Mouse (Mus musculus): ENCODE data around the gene Pdzrn4. TPM values are rescaled to one million over a fixed set of nuclear protein-coding genes. Genes with fewer than 3 reads are reported as not detected.

Pdzrn4 gene
- polyA plus RNA-seq, 1 experiment from 2014 or later: 14.4 TPM

- no peaks in the 10 kb centered on the region for H3K36me3 ChIP-seq (ENCODE audit: control insufficient read depth, insufficient read depth, low read length)
- H3K4me1 ChIP-seq (ENCODE audit: control insufficient read depth, insufficient read depth, low read length): peaks cover 7% of the 10 kb centered on the region
- no peak overlapping the region for H3K4me2 ChIP-seq (ENCODE audit: low read depth)
- H3K27ac ChIP-seq (ENCODE audit: low read depth, low read length): no peak overlapping the region
- WGBS: 43% methylated on average over 19 of the region's 19 CpGs
- ATAC-seq (ENCODE audit: insufficient read depth, low FRiP score, low TSS enrichment) (no peak), DNase-seq (ENCODE audit: low spot score) (peak; percentile 37)
- H3K9me3 ChIP-seq (ENCODE audit: control insufficient read depth, low read length): no peaks in the 10 kb centered on the region
- no peak overlapping the region for H3K4me3 ChIP-seq (ENCODE audit: low read depth, low read length)
- no peak overlapping the region for H3K9ac ChIP-seq (ENCODE audit: low read length)
- H3K27me3 ChIP-seq (ENCODE audit: control insufficient read depth, insufficient read depth, low read length): no peaks in the 10 kb centered on the region
These were observed 124.1 kb downstream of the Pdzrn4 start for GRCm38 (mm10) chr15:92520677-92521225.

- Histone ChIP-seq H3K27ac (ENCODE audit: low read depth, low read length) (no peak overlapping the region), H3K4me3 (ENCODE audit: low read depth, low read length) (no peak overlapping the region), H3K36me3 (ENCODE audit: control insufficient read depth, insufficient read depth, low read length) (no peaks in the 10 kb centered on the region), H3K27me3 (ENCODE audit: control insufficient read depth, insufficient read depth, low read length) (no peaks in the 10 kb centered on the region), H3K9ac (ENCODE audit: low read length) (no peak overlapping the region), H3K4me1 (ENCODE audit: control insufficient read depth, insufficient read depth, low read length) (peaks cover 7% of the 10 kb centered on the region), H3K4me2 (ENCODE audit: low read depth) (no peak overlapping the region), H3K9me3 (ENCODE audit: control insufficient read depth, low read length) (no peaks in the 10 kb centered on the region)
- no peak for DNase-seq (ENCODE audit: low spot score)
- 25% methylated on average over 7 of the region's 7 CpGs for WGBS
- ATAC-seq (ENCODE audit: insufficient read depth, low FRiP score, low TSS enrichment): no peak
These were observed 125.0 kb downstream of the Pdzrn4 start for GRCm38 (mm10) chr15:92521686-92522085.

- H3K9me3 ChIP-seq (ENCODE audit: control insufficient read depth, low read length): no peaks in the 10 kb centered on the region
- H3K27ac ChIP-seq (ENCODE audit: low read depth, low read length): no peak overlapping the region
- H3K9ac ChIP-seq (ENCODE audit: low read length): no peak overlapping the region
- no peak overlapping the region for H3K4me3 ChIP-seq (ENCODE audit: low read depth, low read length)
- H3K4me1 ChIP-seq (ENCODE audit: control insufficient read depth, insufficient read depth, low read length): peaks cover 7% of the 10 kb centered on the region
- ATAC-seq (ENCODE audit: insufficient read depth, low FRiP score, low TSS enrichment): peak; percentile 61; the same call in 1 of the 2 replicates
- H3K27me3 ChIP-seq (ENCODE audit: control insufficient read depth, insufficient read depth, low read length): no peaks in the 10 kb centered on the region
- no peaks in the 10 kb centered on the region for H3K36me3 ChIP-seq (ENCODE audit: control insufficient read depth, insufficient read depth, low read length)
- H3K4me2 ChIP-seq (ENCODE audit: low read depth): no peak overlapping the region
- peak; percentile 19 for DNase-seq (ENCODE audit: low spot score)
- WGBS: 27% methylated on average over 2 of the region's 2 CpGs
These were observed 128.2 kb downstream of the Pdzrn4 start for GRCm38 (mm10) chr15:92524917-92525316.

- Histone ChIP-seq H3K36me3 (ENCODE audit: control insufficient read depth, insufficient read depth, low read length) (no peaks in the 10 kb centered on the region), H3K27ac (ENCODE audit: low read depth, low read length) (no peak overlapping the region), H3K4me3 (ENCODE audit: low read depth, low read length) (no peak overlapping the region), H3K9me3 (ENCODE audit: control insufficient read depth, low read length) (no peaks in the 10 kb centered on the region), H3K9ac (ENCODE audit: low read length) (no peak overlapping the region), H3K27me3 (ENCODE audit: control insufficient read depth, insufficient read depth, low read length) (no peaks in the 10 kb centered on the region), H3K4me2 (ENCODE audit: low read depth) (no peak overlapping the region), H3K4me1 (ENCODE audit: control insufficient read depth, insufficient read depth, low read length) (peaks cover 6% of the 10 kb centered on the region)
- 75% methylated on average over 9 of the region's 9 CpGs for WGBS
- DNase-seq (ENCODE audit: low spot score) (no peak), ATAC-seq (ENCODE audit: insufficient read depth, low FRiP score, low TSS enrichment) (peak; percentile 45; the same call in 1 of the 2 replicates)
These were observed 128.7 kb downstream of the Pdzrn4 start for GRCm38 (mm10) chr15:92525416-92525815.

- Histone ChIP-seq H3K9ac (ENCODE audit: low read length) (no peak overlapping the region), H3K36me3 (ENCODE audit: control insufficient read depth, insufficient read depth, low read length) (no peaks in the 10 kb centered on the region), H3K4me3 (ENCODE audit: low read depth, low read length) (no peak overlapping the region), H3K4me1 (ENCODE audit: control insufficient read depth, insufficient read depth, low read length) (peaks cover 4% of the 10 kb centered on the region), H3K27me3 (ENCODE audit: control insufficient read depth, insufficient read depth, low read length) (no peaks in the 10 kb centered on the region), H3K4me2 (ENCODE audit: low read depth) (no peak overlapping the region), H3K9me3 (ENCODE audit: control insufficient read depth, low read length) (no peaks in the 10 kb centered on the region), H3K27ac (ENCODE audit: low read depth, low read length) (no peak overlapping the region)
- ATAC-seq (ENCODE audit: insufficient read depth, low FRiP score, low TSS enrichment) (no peak), DNase-seq (ENCODE audit: low spot score) (peak; percentile 32)
- 68% methylated on average over 4 of the region's 4 CpGs for whole genome bisulfite sequencing
These were observed 130.1 kb downstream of the Pdzrn4 start for GRCm38 (mm10) chr15:92526731-92527130.

- Histone ChIP-seq H3K36me3 (ENCODE audit: control insufficient read depth, insufficient read depth, low read length) (no peaks in the 10 kb centered on the region), H3K9ac (ENCODE audit: low read length) (no peak overlapping the region), H3K27ac (ENCODE audit: low read depth, low read length) (no peak overlapping the region), H3K4me2 (ENCODE audit: low read depth) (no peak overlapping the region), H3K9me3 (ENCODE audit: control insufficient read depth, low read length) (no peaks in the 10 kb centered on the region), H3K27me3 (ENCODE audit: control insufficient read depth, insufficient read depth, low read length) (no peaks in the 10 kb centered on the region), H3K4me1 (ENCODE audit: control insufficient read depth, insufficient read depth, low read length) (no peaks in the 10 kb centered on the region), H3K4me3 (ENCODE audit: low read depth, low read length) (no peak overlapping the region)
- ATAC-seq (ENCODE audit: insufficient read depth, low FRiP score, low TSS enrichment) (no peak), DNase-seq (ENCODE audit: low spot score) (no peak)
- 9% methylated on average over 1 of the region's 1 CpGs for WGBS
These were observed 146.6 kb downstream of the Pdzrn4 start for GRCm38 (mm10) chr15:92543252-92543651.

GRCm38 (mm10) chr15:92547294-92547911 is 150.7 kb downstream of the Pdzrn4 start:
- Histone ChIP-seq H3K4me3 (ENCODE audit: low read depth, low read length) (no peak overlapping the region), H3K9me3 (ENCODE audit: control insufficient read depth, low read length) (no peaks in the 10 kb centered on the region), H3K9ac (ENCODE audit: low read length) (no peak overlapping the region), H3K27me3 (ENCODE audit: control insufficient read depth, insufficient read depth, low read length) (no peaks in the 10 kb centered on the region), H3K4me1 (ENCODE audit: control insufficient read depth, insufficient read depth, low read length) (no peaks in the 10 kb centered on the region), H3K27ac (ENCODE audit: low read depth, low read length) (no peak overlapping the region), H3K36me3 (ENCODE audit: control insufficient read depth, insufficient read depth, low read length) (no peaks in the 10 kb centered on the region), H3K4me2 (ENCODE audit: low read depth) (no peak overlapping the region)
- WGBS: 52% methylated on average over 9 of the region's 9 CpGs
- DNase-seq (ENCODE audit: low spot score) (no peak), ATAC-seq (ENCODE audit: insufficient read depth, low FRiP score, low TSS enrichment) (no peak)

- Histone ChIP-seq H3K4me3 (ENCODE audit: low read depth, low read length) (no peak overlapping the region), H3K9me3 (ENCODE audit: control insufficient read depth, low read length) (no peaks in the 10 kb centered on the region), H3K4me2 (ENCODE audit: low read depth) (no peak overlapping the region), H3K27me3 (ENCODE audit: control insufficient read depth, insufficient read depth, low read length) (no peaks in the 10 kb centered on the region), H3K27ac (ENCODE audit: low read depth, low read length) (no peak overlapping the region), H3K9ac (ENCODE audit: low read length) (no peak overlapping the region), H3K36me3 (ENCODE audit: control insufficient read depth, insufficient read depth, low read length) (no peaks in the 10 kb centered on the region; the same call in 1 of the 2 replicates), H3K4me1 (ENCODE audit: control insufficient read depth, insufficient read depth, low read length) (no peaks in the 10 kb centered on the region)
- no peak for DNase-seq (ENCODE audit: low spot score)
- WGBS: 75% methylated on average over 7 of the region's 7 CpGs
- ATAC-seq (ENCODE audit: insufficient read depth, low FRiP score, low TSS enrichment): no peak
These were observed 158.4 kb downstream of the Pdzrn4 start for GRCm38 (mm10) chr15:92555012-92555574.

- Histone ChIP-seq H3K36me3 (ENCODE audit: control insufficient read depth, insufficient read depth, low read length) (no peaks in the 10 kb centered on the region; the same call in 1 of the 2 replicates), H3K4me1 (ENCODE audit: control insufficient read depth, insufficient read depth, low read length) (no peaks in the 10 kb centered on the region), H3K9me3 (ENCODE audit: control insufficient read depth, low read length) (no peaks in the 10 kb centered on the region), H3K4me3 (ENCODE audit: low read depth, low read length) (no peak overlapping the region), H3K4me2 (ENCODE audit: low read depth) (no peak overlapping the region), H3K9ac (ENCODE audit: low read length) (no peak overlapping the region), H3K27me3 (ENCODE audit: control insufficient read depth, insufficient read depth, low read length) (no peaks in the 10 kb centered on the region), H3K27ac (ENCODE audit: low read depth, low read length) (no peak overlapping the region)
- DNase-seq (ENCODE audit: low spot score) (no peak), ATAC-seq (ENCODE audit: insufficient read depth, low FRiP score, low TSS enrichment) (no peak)
- 77% methylated on average over 3 of the region's 3 CpGs for WGBS
These were observed 159.0 kb downstream of the Pdzrn4 start for GRCm38 (mm10) chr15:92555716-92556115.

Measured in neural tube, embryonic 11.5 days (tissue).